Mouse (Mus musculus): Measurements from ENCODE around the gene Spon1. TPM values are rescaled to one million over a fixed set of nuclear protein-coding genes. Genes with fewer than 3 reads are reported as not detected.

Spon1 gene
- polyA plus RNA-seq, 1 experiment: 38.2 TPM

DNA sequence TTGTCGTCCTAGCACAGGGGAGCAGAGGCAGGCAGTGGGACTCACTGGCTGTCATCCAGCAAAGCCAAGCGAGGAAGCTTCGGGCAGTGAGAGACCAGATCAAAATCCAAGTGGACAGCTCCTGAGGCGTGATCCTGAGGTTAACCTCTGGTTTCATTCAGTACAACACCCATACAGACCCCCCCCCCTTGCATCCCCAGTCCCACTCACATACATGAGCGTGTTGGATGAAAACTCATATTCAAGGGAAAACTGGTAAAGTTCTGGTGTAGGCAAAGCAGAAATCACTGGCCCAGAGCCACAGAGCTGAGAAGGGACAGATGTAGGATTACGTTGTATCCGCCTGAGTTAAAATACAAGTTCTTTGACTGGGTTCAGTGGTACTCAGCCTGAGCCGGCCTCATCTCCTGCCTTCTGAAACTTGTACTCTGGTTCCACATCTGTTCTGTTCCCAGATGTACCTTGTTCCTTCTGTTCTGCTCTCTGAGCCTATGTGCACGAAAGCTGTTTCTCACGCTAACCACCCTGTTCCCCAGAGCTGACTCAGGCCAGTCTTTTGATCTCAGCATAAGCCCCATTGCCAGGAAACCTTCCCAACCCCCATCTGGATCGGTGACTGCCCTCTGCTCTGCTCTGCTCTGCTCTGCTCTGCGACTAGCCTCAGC lies 143.5 kb downstream of the Spon1 start:
- Histone ChIP-seq H3K4me1 (ENCODE audit: control insufficient read depth, insufficient read depth, low read length) (peaks cover 3% of the 10 kb centered on the region; the same call in 1 of the 2 replicates), H3K27me3 (ENCODE audit: control insufficient read depth, insufficient read depth, low read length) (no peaks in the 10 kb centered on the region), H3K27ac (ENCODE audit: insufficient read depth, low read length) (no peak overlapping the region), H3K4me3 (replicated peaks; ENCODE audit: insufficient read depth, low read depth, low read length) (no peak overlapping the region)
- WGBS: 42% methylated on average over 12 of the region's 12 CpGs
- no peak for TF ChIP-seq POLR2A (IDR thresholded peaks at IDR 0.05; ENCODE audit: borderline replicate concordance, insufficient read depth, low read length)
- TF ChIP-seq CTCF (IDR thresholded peaks at IDR 0.05; ENCODE audit: borderline replicate concordance, insufficient read depth, low read depth, low read length): no peak
- DNase-seq: no peak

- no peak overlapping the region for H3K27ac ChIP-seq (ENCODE audit: insufficient read depth, low read length)
- no peaks in the 10 kb centered on the region for H3K27me3 ChIP-seq (ENCODE audit: control insufficient read depth, insufficient read depth, low read length)
- DNase-seq: no peak
- TF ChIP-seq POLR2A (IDR thresholded peaks at IDR 0.05; ENCODE audit: borderline replicate concordance, insufficient read depth, low read length): no peak
- TF ChIP-seq CTCF (IDR thresholded peaks at IDR 0.05; ENCODE audit: borderline replicate concordance, insufficient read depth, low read depth, low read length): no peak
- peaks cover 3% of the 10 kb centered on the region; the same call in 1 of the 2 replicates for H3K4me1 ChIP-seq (ENCODE audit: control insufficient read depth, insufficient read depth, low read length)
- H3K4me3 ChIP-seq (replicated peaks; ENCODE audit: insufficient read depth, low read depth, low read length): no peak overlapping the region
- 96% methylated on average over 7 of the region's 7 CpGs for WGBS
These were observed 145.1 kb downstream of the Spon1 start for GRCm38 (mm10) chr7:113910856-113911255.

DNA sequence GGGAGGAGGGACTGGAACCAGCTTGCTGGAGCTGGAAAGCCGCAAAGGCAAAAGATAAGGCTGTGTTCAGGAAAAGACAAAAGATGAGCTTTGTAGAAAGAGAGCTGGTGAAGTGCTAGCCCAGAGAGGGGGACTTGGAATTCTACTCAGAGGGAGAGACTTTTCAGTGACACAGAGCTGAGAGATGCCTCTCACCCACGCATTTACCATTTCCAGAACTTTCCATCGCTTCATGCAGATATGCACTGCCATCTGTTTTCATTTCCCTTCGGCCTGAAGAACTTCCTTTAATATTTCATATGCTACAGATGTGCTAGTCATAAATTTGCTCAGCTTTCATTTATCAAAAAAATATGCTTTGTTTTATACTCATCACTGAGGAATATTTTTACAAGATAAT lies 150.1 kb downstream of the Spon1 start:
- Histone ChIP-seq H3K4me1 (ENCODE audit: control insufficient read depth, insufficient read depth, low read length) (peaks cover 13% of the 10 kb centered on the region), H3K4me3 (replicated peaks; ENCODE audit: insufficient read depth, low read depth, low read length) (no peak overlapping the region), H3K27me3 (ENCODE audit: control insufficient read depth, insufficient read depth, low read length) (no peaks in the 10 kb centered on the region), H3K27ac (ENCODE audit: insufficient read depth, low read length) (no peak overlapping the region)
- no peak for DNase-seq
- WGBS: 80% methylated on average over 4 of the region's 4 CpGs
- TF ChIP-seq CTCF (IDR thresholded peaks at IDR 0.05; ENCODE audit: borderline replicate concordance, insufficient read depth, low read depth, low read length): no peak
- no peak for TF ChIP-seq POLR2A (IDR thresholded peaks at IDR 0.05; ENCODE audit: borderline replicate concordance, insufficient read depth, low read length)

DNA sequence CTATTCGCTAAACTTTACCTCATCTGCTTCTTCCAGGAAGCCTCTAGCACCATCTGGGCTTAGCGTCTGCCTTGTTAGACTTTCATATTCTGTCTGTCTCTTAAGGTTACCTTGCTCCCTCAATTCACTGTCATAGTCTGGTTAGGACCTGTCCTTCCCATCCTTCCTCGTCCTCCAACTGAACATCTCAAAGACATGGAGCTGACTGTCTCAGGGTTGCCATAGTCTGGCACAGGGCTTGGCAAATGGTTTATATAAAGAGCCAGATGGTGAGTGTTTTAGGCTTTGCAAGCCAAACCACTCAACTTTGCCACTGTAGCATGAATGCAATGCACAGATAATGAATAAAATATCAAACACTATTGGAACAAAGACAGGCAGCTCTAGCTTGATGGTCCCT lies 153.1 kb downstream of the Spon1 start:
- no peak for DNase-seq

DNA sequence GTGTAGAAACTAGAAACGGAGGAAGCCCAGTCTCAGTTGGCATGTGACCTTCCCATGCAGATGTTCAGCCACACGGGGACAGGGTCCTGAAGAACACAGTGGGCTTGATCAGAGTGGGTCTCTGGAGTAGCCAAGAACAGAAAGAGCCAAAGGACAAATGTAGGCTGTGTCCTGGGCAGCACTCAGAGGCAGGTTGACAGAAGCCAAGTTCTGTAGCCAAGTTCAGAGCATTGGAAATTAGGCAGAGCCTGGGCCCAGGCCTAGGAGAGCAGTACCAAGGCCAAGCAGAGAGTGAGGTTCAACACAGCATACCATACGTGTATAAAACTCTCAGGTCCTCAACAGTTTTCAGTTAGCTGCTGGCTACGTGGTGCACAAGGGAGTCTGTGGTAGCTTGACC lies 153.7 kb downstream of the Spon1 start:
- Histone ChIP-seq H3K27me3 (ENCODE audit: control insufficient read depth, insufficient read depth, low read length) (no peaks in the 10 kb centered on the region), H3K27ac (ENCODE audit: insufficient read depth, low read length) (no peak overlapping the region), H3K4me1 (ENCODE audit: control insufficient read depth, insufficient read depth, low read length) (peaks cover 16% of the 10 kb centered on the region), H3K4me3 (replicated peaks; ENCODE audit: insufficient read depth, low read depth, low read length) (no peak overlapping the region)
- DNase-seq: peak in 1 of 2 experiments; percentile 42
- TF ChIP-seq POLR2A (IDR thresholded peaks at IDR 0.05; ENCODE audit: borderline replicate concordance, insufficient read depth, low read length): no peak
- TF ChIP-seq CTCF (IDR thresholded peaks at IDR 0.05; ENCODE audit: borderline replicate concordance, insufficient read depth, low read depth, low read length): no peak
- WGBS: 46% methylated on average over 4 of the region's 4 CpGs

More for the DNA sequence above, 153.1 kb downstream of the Spon1 start:
- 61% methylated on average over 3 of the region's 3 CpGs for WGBS
- Histone ChIP-seq H3K4me1 (ENCODE audit: control insufficient read depth, insufficient read depth, low read length) (peaks cover 13% of the 10 kb centered on the region), H3K27me3 (ENCODE audit: control insufficient read depth, insufficient read depth, low read length) (no peaks in the 10 kb centered on the region), H3K27ac (ENCODE audit: insufficient read depth, low read length) (no peak overlapping the region), H3K4me3 (replicated peaks; ENCODE audit: insufficient read depth, low read depth, low read length) (no peak overlapping the region)
- TF ChIP-seq CTCF (IDR thresholded peaks at IDR 0.05; ENCODE audit: borderline replicate concordance, insufficient read depth, low read depth, low read length): no peak

- peaks cover 16% of the 10 kb centered on the region for H3K4me1 ChIP-seq (ENCODE audit: control insufficient read depth, insufficient read depth, low read length)
- DNase-seq: peak in 1 of 2 experiments; percentile 47
- H3K27ac ChIP-seq (ENCODE audit: insufficient read depth, low read length): no peak overlapping the region
- WGBS: 54% methylated on average over 2 of the region's 2 CpGs
- H3K4me3 ChIP-seq (replicated peaks; ENCODE audit: insufficient read depth, low read depth, low read length): no peak overlapping the region
- H3K27me3 ChIP-seq (ENCODE audit: control insufficient read depth, insufficient read depth, low read length): no peaks in the 10 kb centered on the region
- TF ChIP-seq POLR2A (IDR thresholded peaks at IDR 0.05; ENCODE audit: borderline replicate concordance, insufficient read depth, low read length) (no peak), CTCF (IDR thresholded peaks at IDR 0.05; ENCODE audit: borderline replicate concordance, insufficient read depth, low read depth, low read length) (no peak)
These were observed 154.3 kb downstream of the Spon1 start for GRCm38 (mm10) chr7:113920056-113920455.

- H3K27me3 ChIP-seq (ENCODE audit: control insufficient read depth, insufficient read depth, low read length): no peaks in the 10 kb centered on the region
- no peak overlapping the region for H3K27ac ChIP-seq (ENCODE audit: insufficient read depth, low read length)
- TF ChIP-seq POLR2A (IDR thresholded peaks at IDR 0.05; ENCODE audit: borderline replicate concordance, insufficient read depth, low read length) (no peak), CTCF (IDR thresholded peaks at IDR 0.05; ENCODE audit: borderline replicate concordance, insufficient read depth, low read depth, low read length) (no peak)
- peaks cover 10% of the 10 kb centered on the region for H3K4me1 ChIP-seq (ENCODE audit: control insufficient read depth, insufficient read depth, low read length)
- no peak for DNase-seq
- H3K4me3 ChIP-seq (replicated peaks; ENCODE audit: insufficient read depth, low read depth, low read length): no peak overlapping the region
- WGBS: 45% methylated on average over 6 of the region's 6 CpGs
These were observed 158.8 kb downstream of the Spon1 start for GRCm38 (mm10) chr7:113924561-113924960.

DNA sequence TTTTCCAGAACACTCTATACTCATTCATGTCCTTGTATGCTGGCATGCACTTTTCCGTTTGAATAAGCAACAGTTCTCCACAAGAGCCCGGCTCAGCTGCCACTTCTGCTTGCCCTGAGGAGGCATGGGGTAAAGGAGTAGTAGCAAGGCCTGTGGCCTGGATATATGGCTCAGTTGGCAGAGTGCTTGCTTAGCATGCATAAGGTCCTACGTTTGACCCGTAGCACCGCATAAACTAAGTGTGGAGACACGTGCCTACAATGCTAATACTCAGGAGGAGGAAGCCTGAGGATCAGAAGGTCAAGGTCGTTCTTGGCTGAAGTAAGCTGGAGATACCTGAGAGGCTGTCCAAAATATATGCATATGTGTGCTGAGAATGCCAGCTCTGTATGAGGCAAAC lies 185.1 kb downstream of the Spon1 start:
- Histone ChIP-seq H3K4me3 (replicated peaks; ENCODE audit: insufficient read depth, low read depth, low read length) (no peak overlapping the region), H3K4me1 (ENCODE audit: control insufficient read depth, insufficient read depth, low read length) (no peaks in the 10 kb centered on the region), H3K27me3 (ENCODE audit: control insufficient read depth, insufficient read depth, low read length) (no peaks in the 10 kb centered on the region), H3K27ac (ENCODE audit: insufficient read depth, low read length) (no peak overlapping the region)
- TF ChIP-seq CTCF (IDR thresholded peaks at IDR 0.05; ENCODE audit: borderline replicate concordance, insufficient read depth, low read depth, low read length) (no peak), POLR2A (IDR thresholded peaks at IDR 0.05; ENCODE audit: borderline replicate concordance, insufficient read depth, low read length) (no peak)
- 72% methylated on average over 7 of the region's 7 CpGs for WGBS
- DNase-seq: no peak

Measured in cerebellum, adult 2 months (tissue).